Mouse (Mus musculus): ENCODE measurements around the gene Ints12. TPM values are rescaled to one million over a fixed set of nuclear protein-coding genes. Genes with fewer than 3 reads are reported as not detected.

The Ints12 gene
- polyA plus RNA-seq, 1 experiment from 2014 or later, result 27.1 TPM

GRCm38 (mm10) chr3:133111741-133112140, 20.1 kb downstream of the Ints12 start:
- H3K9ac ChIP-seq (ENCODE audit: low read depth, low read length), result no peak overlapping the region
- H3K27ac ChIP-seq (ENCODE audit: low read depth, low read length), result no peak overlapping the region
- H3K9me3 ChIP-seq (ENCODE audit: control insufficient read depth, low read length), result no peaks in the 10 kb centered on the region
- H3K4me3 ChIP-seq (ENCODE audit: low read length), result no peak overlapping the region
- peaks cover 30% of the 10 kb centered on the region for H3K36me3 ChIP-seq (ENCODE audit: control insufficient read depth, insufficient read depth, low read length)
- H3K27me3 ChIP-seq (ENCODE audit: control insufficient read depth, insufficient read depth, low read length), result no peaks in the 10 kb centered on the region
- ATAC-seq (ENCODE audit: low FRiP score, low TSS enrichment), result no peak
- no peaks in the 10 kb centered on the region for H3K4me1 ChIP-seq (ENCODE audit: control insufficient read depth, insufficient read depth, low read length)
- WGBS, result 38% methylated on average over 2 of the region's 2 CpGs
- no peak overlapping the region for H3K4me2 ChIP-seq (replicated peaks; ENCODE audit: low read depth, low read length)

- H3K27ac ChIP-seq (ENCODE audit: low read depth, low read length), result no peak overlapping the region
- H3K36me3 ChIP-seq (ENCODE audit: control insufficient read depth, insufficient read depth, low read length), result peaks cover 18% of the 10 kb centered on the region
- no peak overlapping the region for H3K4me3 ChIP-seq (ENCODE audit: low read length)
- no peak for ATAC-seq (ENCODE audit: low FRiP score, low TSS enrichment)
- H3K4me2 ChIP-seq (replicated peaks; ENCODE audit: low read depth, low read length), result no peak overlapping the region
- 65% methylated on average over 1 of the region's 1 CpGs for WGBS
- H3K4me1 ChIP-seq (ENCODE audit: control insufficient read depth, insufficient read depth, low read length), result no peaks in the 10 kb centered on the region
- no peaks in the 10 kb centered on the region for H3K27me3 ChIP-seq (ENCODE audit: control insufficient read depth, insufficient read depth, low read length)
- H3K9ac ChIP-seq (ENCODE audit: low read depth, low read length), result no peak overlapping the region
- no peaks in the 10 kb centered on the region for H3K9me3 ChIP-seq (ENCODE audit: control insufficient read depth, low read length)
Observed at GRCm38 (mm10) chr3:133113281-133113680, 21.6 kb downstream of the Ints12 start.

DNA sequence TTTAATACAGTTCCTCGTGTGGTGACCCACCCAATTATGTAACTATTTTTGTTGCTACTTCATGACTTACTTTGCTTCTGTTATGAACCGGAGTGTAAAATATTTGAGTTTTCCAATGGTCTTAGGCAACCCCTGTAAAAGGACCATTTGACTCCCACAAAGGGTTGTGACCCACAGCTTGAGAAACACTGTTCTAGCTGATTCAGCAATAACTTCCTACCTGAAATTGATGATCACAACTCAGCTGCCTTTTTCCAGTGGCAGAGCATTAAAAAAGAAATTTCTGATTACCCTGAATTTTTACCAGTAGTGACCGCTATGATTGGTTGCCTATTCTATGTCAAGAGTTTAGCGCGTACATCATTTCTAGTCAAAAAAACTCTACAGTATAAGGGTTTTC, 39.7 kb downstream of the Ints12 start:
- Histone ChIP-seq H3K9me3 (ENCODE audit: control insufficient read depth, low read length) (no peaks in the 10 kb centered on the region), H3K36me3 (ENCODE audit: control insufficient read depth, insufficient read depth, low read length) (no peaks in the 10 kb centered on the region), H3K4me1 (ENCODE audit: control insufficient read depth, insufficient read depth, low read length) (no peaks in the 10 kb centered on the region), H3K27me3 (ENCODE audit: control insufficient read depth, insufficient read depth, low read length) (no peaks in the 10 kb centered on the region), H3K27ac (ENCODE audit: low read depth, low read length) (no peak overlapping the region), H3K4me3 (ENCODE audit: low read length) (no peak overlapping the region), H3K9ac (ENCODE audit: low read depth, low read length) (no peak overlapping the region), H3K4me2 (replicated peaks; ENCODE audit: low read depth, low read length) (no peak overlapping the region)
- WGBS, result 96% methylated on average over 5 of the region's 5 CpGs
- ATAC-seq (ENCODE audit: low FRiP score, low TSS enrichment), result no peak

DNA sequence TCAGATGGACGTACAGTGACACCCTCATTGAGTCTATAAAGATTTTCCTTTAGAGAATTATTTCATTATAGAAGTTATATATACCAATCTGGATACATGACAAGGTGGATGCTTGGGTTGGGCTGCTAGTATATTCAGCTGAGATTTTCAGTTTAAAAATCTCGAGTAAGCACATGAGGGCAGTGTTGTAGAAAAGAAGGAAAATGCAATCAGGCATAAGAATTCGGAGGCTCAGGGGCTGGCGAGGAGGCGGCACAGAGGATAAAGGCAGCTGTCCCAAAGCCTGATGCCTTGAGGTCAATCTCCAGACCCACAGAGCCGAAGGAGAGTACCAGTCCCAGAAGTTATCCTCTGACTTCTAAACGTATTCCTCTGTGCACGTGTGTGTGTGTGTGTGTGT, 41.0 kb downstream of the Ints12 start:
- ATAC-seq (ENCODE audit: low FRiP score, low TSS enrichment), result no peak
- 76% methylated on average over 8 of the region's 8 CpGs for WGBS

DNA sequence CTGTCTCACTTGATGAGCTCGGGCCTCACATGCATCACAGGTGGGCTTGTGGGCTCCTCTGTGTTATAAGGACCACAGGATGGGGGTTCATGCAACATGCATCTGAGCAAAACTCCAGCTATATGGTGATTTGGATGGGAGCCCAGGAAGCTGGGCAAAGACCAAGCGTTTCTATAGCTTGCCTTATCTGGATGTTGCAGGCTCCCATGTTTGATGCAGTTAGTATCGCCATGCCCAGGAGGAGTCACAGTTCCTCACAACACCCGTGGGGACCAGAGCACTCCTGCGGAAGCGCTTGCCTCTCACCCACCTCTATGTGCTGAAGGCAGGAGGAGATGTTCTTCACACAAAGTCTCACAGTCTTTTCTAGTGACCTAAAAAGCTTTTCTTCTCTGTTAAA, 50.2 kb downstream of the Ints12 start:
- no peak for ATAC-seq (ENCODE audit: low FRiP score, low TSS enrichment)
- Histone ChIP-seq H3K4me3 (ENCODE audit: low read length) (no peak overlapping the region), H3K9me3 (ENCODE audit: control insufficient read depth, low read length) (no peaks in the 10 kb centered on the region), H3K4me1 (ENCODE audit: control insufficient read depth, insufficient read depth, low read length) (no peaks in the 10 kb centered on the region), H3K9ac (ENCODE audit: low read depth, low read length) (no peak overlapping the region), H3K36me3 (ENCODE audit: control insufficient read depth, insufficient read depth, low read length) (no peaks in the 10 kb centered on the region; the same call in 1 of the 2 replicates), H3K27ac (ENCODE audit: low read depth, low read length) (no peak overlapping the region), H3K27me3 (ENCODE audit: control insufficient read depth, insufficient read depth, low read length) (no peaks in the 10 kb centered on the region), H3K4me2 (replicated peaks; ENCODE audit: low read depth, low read length) (no peak overlapping the region)
- 86% methylated on average over 6 of the region's 6 CpGs for WGBS

More for the DNA sequence above, 41.0 kb downstream of the Ints12 start:
- Histone ChIP-seq H3K9me3 (ENCODE audit: control insufficient read depth, low read length) (no peaks in the 10 kb centered on the region), H3K27me3 (ENCODE audit: control insufficient read depth, insufficient read depth, low read length) (no peaks in the 10 kb centered on the region), H3K4me3 (ENCODE audit: low read length) (no peak overlapping the region), H3K27ac (ENCODE audit: low read depth, low read length) (no peak overlapping the region), H3K36me3 (ENCODE audit: control insufficient read depth, insufficient read depth, low read length) (no peaks in the 10 kb centered on the region; the same call in 1 of the 2 replicates), H3K9ac (ENCODE audit: low read depth, low read length) (no peak overlapping the region), H3K4me2 (replicated peaks; ENCODE audit: low read depth, low read length) (no peak overlapping the region), H3K4me1 (ENCODE audit: control insufficient read depth, insufficient read depth, low read length) (no peaks in the 10 kb centered on the region)

- no peaks in the 10 kb centered on the region for H3K27me3 ChIP-seq (ENCODE audit: control insufficient read depth, insufficient read depth, low read length)
- no peak overlapping the region for H3K4me3 ChIP-seq (ENCODE audit: low read length)
- no peak overlapping the region for H3K4me2 ChIP-seq (replicated peaks; ENCODE audit: low read depth, low read length)
- no peaks in the 10 kb centered on the region for H3K4me1 ChIP-seq (ENCODE audit: control insufficient read depth, insufficient read depth, low read length)
- no peaks in the 10 kb centered on the region for H3K9me3 ChIP-seq (ENCODE audit: control insufficient read depth, low read length)
- no peak overlapping the region for H3K9ac ChIP-seq (ENCODE audit: low read depth, low read length)
- no peak for ATAC-seq (ENCODE audit: low FRiP score, low TSS enrichment)
- WGBS, result 83% methylated on average over 6 of the region's 6 CpGs
- no peak overlapping the region for H3K27ac ChIP-seq (ENCODE audit: low read depth, low read length)
- H3K36me3 ChIP-seq (ENCODE audit: control insufficient read depth, insufficient read depth, low read length), result no peaks in the 10 kb centered on the region
Observed at GRCm38 (mm10) chr3:133144511-133145147, 53.0 kb downstream of the Ints12 start.

- Histone ChIP-seq H3K4me2 (replicated peaks; ENCODE audit: low read depth, low read length) (no peak overlapping the region), H3K36me3 (ENCODE audit: control insufficient read depth, insufficient read depth, low read length) (no peaks in the 10 kb centered on the region), H3K27ac (ENCODE audit: low read depth, low read length) (no peak overlapping the region), H3K9ac (ENCODE audit: low read depth, low read length) (no peak overlapping the region), H3K27me3 (ENCODE audit: control insufficient read depth, insufficient read depth, low read length) (no peaks in the 10 kb centered on the region), H3K4me1 (ENCODE audit: control insufficient read depth, insufficient read depth, low read length) (no peaks in the 10 kb centered on the region), H3K9me3 (ENCODE audit: control insufficient read depth, low read length) (no peaks in the 10 kb centered on the region), H3K4me3 (ENCODE audit: low read length) (no peak overlapping the region)
- WGBS, result 91% methylated on average over 6 of the region's 6 CpGs
- ATAC-seq (ENCODE audit: low FRiP score, low TSS enrichment), result no peak
Observed at GRCm38 (mm10) chr3:133151629-133152028, 60.0 kb downstream of the Ints12 start.

DNA sequence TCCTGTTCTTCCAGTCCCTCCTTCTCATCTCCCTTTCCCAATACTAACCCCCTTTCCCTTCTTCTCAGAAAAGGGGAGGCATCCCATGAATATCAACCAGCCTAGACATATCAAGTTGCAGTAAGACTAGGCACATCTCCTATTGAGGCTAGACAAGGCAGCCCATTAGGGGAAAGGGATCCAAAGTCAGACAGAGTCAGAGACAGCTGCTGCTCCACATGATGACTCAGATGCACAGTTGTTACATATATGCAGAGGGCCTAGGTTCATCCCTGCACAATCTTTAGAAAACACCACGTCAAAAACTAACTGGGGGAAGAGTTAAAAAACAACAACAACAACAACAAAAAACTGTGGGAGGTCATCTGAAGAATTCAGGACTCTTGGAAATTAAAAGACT, 61.2 kb downstream of the Ints12 start:
- no peak for ATAC-seq (ENCODE audit: low FRiP score, low TSS enrichment)
- WGBS, result 65% methylated on average over 1 of the region's 1 CpGs
- Histone ChIP-seq H3K9ac (ENCODE audit: low read depth, low read length) (no peak overlapping the region), H3K36me3 (ENCODE audit: control insufficient read depth, insufficient read depth, low read length) (no peaks in the 10 kb centered on the region), H3K27ac (ENCODE audit: low read depth, low read length) (no peak overlapping the region), H3K27me3 (ENCODE audit: control insufficient read depth, insufficient read depth, low read length) (no peaks in the 10 kb centered on the region), H3K9me3 (ENCODE audit: control insufficient read depth, low read length) (no peaks in the 10 kb centered on the region), H3K4me2 (replicated peaks; ENCODE audit: low read depth, low read length) (no peak overlapping the region), H3K4me3 (ENCODE audit: low read length) (no peak overlapping the region), H3K4me1 (ENCODE audit: control insufficient read depth, insufficient read depth, low read length) (no peaks in the 10 kb centered on the region)

DNA sequence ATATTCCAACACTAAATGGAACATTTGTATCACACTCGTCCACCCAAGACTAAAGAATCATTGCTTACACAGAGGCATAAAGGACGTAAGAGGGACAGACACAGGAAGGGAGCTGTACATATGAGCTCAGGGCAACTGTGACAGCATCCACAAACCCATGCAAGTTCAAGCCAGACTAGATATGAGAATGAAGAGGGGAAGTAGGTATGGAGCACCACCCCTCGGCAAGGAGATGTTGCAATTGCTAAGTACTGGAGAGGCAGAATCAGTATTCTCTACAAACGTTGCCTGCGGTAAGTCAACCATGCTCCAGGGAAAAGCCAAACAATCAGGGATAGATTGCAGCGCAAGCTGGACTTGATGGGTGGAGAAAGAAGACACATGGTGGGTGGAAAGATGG, 62.0 kb downstream of the Ints12 start:
- H3K36me3 ChIP-seq (ENCODE audit: control insufficient read depth, insufficient read depth, low read length), result no peaks in the 10 kb centered on the region
- no peaks in the 10 kb centered on the region for H3K27me3 ChIP-seq (ENCODE audit: control insufficient read depth, insufficient read depth, low read length)
- H3K4me1 ChIP-seq (ENCODE audit: control insufficient read depth, insufficient read depth, low read length), result no peaks in the 10 kb centered on the region
- H3K4me2 ChIP-seq (replicated peaks; ENCODE audit: low read depth, low read length), result no peak overlapping the region
- no peaks in the 10 kb centered on the region for H3K9me3 ChIP-seq (ENCODE audit: control insufficient read depth, low read length)
- no peak overlapping the region for H3K9ac ChIP-seq (ENCODE audit: low read depth, low read length)
- no peak for ATAC-seq (ENCODE audit: low FRiP score, low TSS enrichment)
- no peak overlapping the region for H3K4me3 ChIP-seq (ENCODE audit: low read length)
- 64% methylated on average over 6 of the region's 6 CpGs for WGBS
- H3K27ac ChIP-seq (ENCODE audit: low read depth, low read length), result no peak overlapping the region

All from kidney, embryonic 14.5 days (tissue).